Mouse (Mus musculus): ENCODE results near the gene Zfp266. TPM values are rescaled to one million over a fixed set of nuclear protein-coding genes. Genes with fewer than 3 reads are reported as not detected.
A peak's percentile ranks its signal among the peaks of the same experiment; 100 is the strongest.

The Zfp266 gene
- total RNA-seq, 4 experiments from 2014 or later = 13.4 to 20.6 (median 18.9) TPM

GRCm38 (mm10) chr9:20492527-20493233 lies 28.5 kb downstream of the Zfp266 start, which contains the start of gene Zfp426:
Zfp426 (minus strand) TSS chr9:20492746.
- peak; percentile 69 to 76 for DNase-seq (ENCODE audit: low spot score in 2 of 2)

- no peak for DNase-seq (ENCODE audit: low spot score in 2 of 2)
Measured at GRCm38 (mm10) chr9:20491858-20492526, 29.2 kb downstream of the Zfp266 start.

- no peak for DNase-seq (ENCODE audit: low spot score in 2 of 2)
Measured at GRCm38 (mm10) chr9:20489536-20489935, 31.7 kb downstream of the Zfp266 start.

GRCm38 (mm10) chr9:20479396-20479795 lies 41.8 kb downstream of the Zfp266 start:
- DNase-seq (ENCODE audit: low spot score in 2 of 2) = no peak

- no peak for DNase-seq (ENCODE audit: low spot score in 2 of 2)
Measured at GRCm38 (mm10) chr9:20476632-20477031, 44.6 kb downstream of the Zfp266 start.

- DNase-seq (ENCODE audit: low spot score in 2 of 2) = no peak
Measured at GRCm38 (mm10) chr9:20466761-20467442, 54.3 kb downstream of the Zfp266 start.

- peak; percentile 30 to 31 for DNase-seq (ENCODE audit: low spot score in 2 of 2)
Measured at GRCm38 (mm10) chr9:20459377-20460317, 61.6 kb downstream of the Zfp266 start, which contains the start of gene Zfp26. Zfp26 (minus strand) TSS chr9:20460162.

- no peak for DNase-seq (ENCODE audit: low spot score in 2 of 2)
Measured at GRCm38 (mm10) chr9:20453647-20454046, 67.6 kb downstream of the Zfp266 start.

GRCm38 (mm10) chr9:20451493-20451892 lies 69.7 kb downstream of the Zfp266 start:
- no peak for DNase-seq (ENCODE audit: low spot score in 2 of 2)

Other genes with a start within 250 kb of the Zfp266 start
- not detected for gene Olfr39, start 239.1 kb downstream of the Zfp266 start, total RNA-seq (2022)
- not detected for gene Olfr873, start 222.9 kb downstream of the Zfp266 start, total RNA-seq (2022)
- gene Olfr18, start 185.3 kb downstream of the Zfp266 start, total RNA-seq (2022) = not detected
- 10 to 100 TPM; 13.5 to 14.2 (median 13.8) TPM for gene Zfp560, start 136.2 kb downstream of the Zfp266 start, total RNA-seq (2022)
- gene Zfp26, start 61.3 kb downstream of the Zfp266 start, total RNA-seq (2022) = 1 to 10 TPM; 5.8 to 10.0 (median 8.8) TPM
- 1 to 10 TPM; 7.3 to 9.6 (median 8.2) TPM for gene Zfp426, start 28.7 kb downstream of the Zfp266 start, total RNA-seq (2022)
- 1 to 10 TPM; 2.0 to 4.2 (median 2.5) TPM for gene Zfp846, start 59.9 kb upstream of the Zfp266 start, total RNA-seq (2022)
- gene Ubl5, start 121.5 kb upstream of the Zfp266 start, total RNA-seq (2022) = 100 to 1,000 TPM; 164 to 206 (median 183) TPM
- 1 to 10 TPM; 3.8 to 5.9 (median 4.7) TPM for gene Fbxl12, start 123.3 kb upstream of the Zfp266 start, total RNA-seq (2022)
- gene Pin1, start 130.7 kb upstream of the Zfp266 start, total RNA-seq (2022) = 10 to 100 TPM; 12.2 to 15.0 (median 13.7) TPM
- under 1 TPM in 2 of 4 experiments, not detected in 2; 0.16 to 0.32 TPM for gene Olfm2, start 224.9 kb upstream of the Zfp266 start, total RNA-seq (2022)

Data from gastrocnemius, adult 8-10 months (tissue).